Mouse (Mus musculus) liver, embryonic 15.5 days (tissue): ENCODE results near the gene Pum2. TPM values are rescaled to one million over a fixed set of nuclear protein-coding genes. Genes with fewer than 3 reads are reported as not detected.

ENCODE experiments used
- ATAC-seq: fragments of 200-750 bp; cut with Nextera tagmentation; 2 replicates; pipeline ENCODE4 v1.8.0; 2017; ENCODE audit warnings: moderate number of reproducible peaks, mild to moderate bottlenecking, moderate library complexity; ENCODE audit not compliant: insufficient read depth
- H3K27ac ChIP-seq: fragments of 300-500 bp; sonication (generic); replicated peaks from 2 replicates; pipeline ENCODE4 v1.5.1; 2015; ENCODE audit warnings: mild to moderate bottlenecking, inconsistent platforms
- H3K27me3 ChIP-seq: fragments of 300-500 bp; sonication (generic); 2 replicates; pipeline ENCODE4 v1.6.1; 2015; ENCODE audit warnings: mild to moderate bottlenecking, inconsistent platforms
- H3K36me3 ChIP-seq: fragments of 300-500 bp; sonication (generic); replicated peaks from 2 replicates; pipeline ENCODE4 v1.6.1; 2015; ENCODE audit warnings: moderate library complexity, mild to moderate bottlenecking, inconsistent platforms
- H3K4me1 ChIP-seq: fragments of 300-500 bp; sonication (generic); replicated peaks from 2 replicates; pipeline ENCODE4 v1.6.1; 2015; ENCODE audit warnings: inconsistent platforms
- H3K4me2 ChIP-seq: fragments of 300-500 bp; sonication (generic); 2 replicates; pipeline ENCODE4 v1.6.1; 2015; ENCODE audit warnings: moderate library complexity, mild to moderate bottlenecking, inconsistent platforms
- H3K4me3 ChIP-seq: fragments of 300-500 bp; sonication (generic); replicated peaks from 2 replicates; pipeline ENCODE4 v1.5.1; 2015; ENCODE audit warnings: mild to moderate bottlenecking, inconsistent platforms
- H3K9ac ChIP-seq: fragments of 300-500 bp; sonication (generic); 2 replicates; pipeline ENCODE4 v1.6.1; 2015; ENCODE audit warnings: moderate library complexity, mild to moderate bottlenecking, inconsistent platforms
- H3K9me3 ChIP-seq: fragments of 300-500 bp; sonication (generic); replicated peaks from 2 replicates; pipeline ENCODE4 v1.6.1; 2016; ENCODE audit warnings: inconsistent platforms
- WGBS: fragments of 180-500 bp; shearing (Covaris S2); methylation state at CpG from one replicate; pipeline ENCODE4 v1.1.7; 2015; ENCODE audit warnings: mixed read lengths; ENCODE audit not compliant: insufficient replicate concordance; 5-methylcytosine and 5-hydroxymethylcytosine counted together
- polyA plus RNA-seq: library from polyadenylated mRNA; unstranded; fragments of >200 nt; fragmentation: Nextera tagmentation; extraction: Ambion mirVana; gene quantifications from 2 replicates; pipeline ENCODE4 v1.2.1, GENCODE M21; 2015

Gene Pum2
- polyA plus RNA-seq, 1 experiment from 2014 or later: 14.1 TPM

- Histone ChIP-seq H3K9ac (no peak overlapping the region), H3K4me1 (0 out of 2 replicates have a peak, but pooled peaks cover 4% of the 10 kb centered on the region), H3K4me2 (no peak overlapping the region), H3K36me3 (no peaks in the 10 kb centered on the region), H3K9me3 (no peaks in the 10 kb centered on the region), H3K4me3 (no peak overlapping the region), H3K27me3 (no peaks in the 10 kb centered on the region), H3K27ac (no peak overlapping the region)
- WGBS: 57% methylated on average over 7 of the region's 7 CpGs
- ATAC-seq: no peak
Measured at GRCm38 (mm10) chr12:8761058-8761457, 87.1 kb downstream of the Pum2 start.

GRCm38 (mm10) chr12:8762667-8763066, 88.7 kb downstream of the Pum2 start:
- H3K27me3 ChIP-seq: no peaks in the 10 kb centered on the region
- no peak overlapping the region for H3K9ac ChIP-seq
- H3K4me3 ChIP-seq: no peak overlapping the region
- H3K4me1 ChIP-seq: 0 out of 2 replicates have a peak, but pooled peaks cover 4% of the 10 kb centered on the region
- no peak overlapping the region for H3K27ac ChIP-seq
- WGBS: 62% methylated on average over 2 of the region's 2 CpGs
- H3K9me3 ChIP-seq: no peaks in the 10 kb centered on the region
- H3K4me2 ChIP-seq: no peak overlapping the region
- no peak for ATAC-seq
- H3K36me3 ChIP-seq: no peaks in the 10 kb centered on the region

DNA sequence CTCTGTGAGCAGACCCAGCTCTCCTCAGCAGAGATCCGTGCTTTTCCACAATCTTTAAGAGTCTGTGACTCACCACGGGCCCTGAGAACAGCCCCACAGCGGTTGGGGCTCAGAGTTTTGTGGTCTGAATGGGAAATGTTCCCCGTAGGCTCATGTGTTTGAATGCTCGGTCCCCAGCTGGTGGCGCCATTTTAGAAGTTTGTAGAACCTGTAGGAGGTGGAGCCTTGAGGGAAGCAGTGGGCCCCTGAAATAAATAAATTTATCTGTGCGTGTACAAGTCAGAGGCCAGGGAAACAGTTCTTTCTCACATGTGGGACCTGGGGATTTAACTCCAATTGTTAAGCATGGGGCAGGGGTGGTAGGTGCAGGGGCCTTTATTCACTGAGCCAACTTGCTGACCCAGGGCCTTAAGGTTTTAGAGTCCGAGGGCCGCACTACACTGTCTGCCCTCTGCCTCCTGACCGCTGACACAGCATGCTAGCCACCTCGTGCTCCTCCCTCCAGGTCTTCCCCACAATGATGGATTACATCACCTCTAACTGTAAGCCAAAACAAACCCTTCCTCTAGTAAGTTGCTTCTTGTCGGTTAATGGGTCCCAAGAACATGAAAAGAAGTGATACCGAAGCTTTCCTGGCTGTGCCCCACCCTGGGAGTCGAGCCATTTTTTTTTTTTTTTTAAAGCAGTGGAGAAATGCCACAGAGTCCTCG, 90.4 kb downstream of the Pum2 start:
- Histone ChIP-seq H3K9me3 (no peaks in the 10 kb centered on the region), H3K36me3 (no peaks in the 10 kb centered on the region), H3K4me3 (no peak overlapping the region), H3K4me2 (no peak overlapping the region), H3K27ac (no peak overlapping the region), H3K27me3 (no peaks in the 10 kb centered on the region), H3K9ac (no peak overlapping the region), H3K4me1 (0 out of 2 replicates have a peak, but pooled peaks cover 4% of the 10 kb centered on the region)
- WGBS: 67% methylated on average over 15 of the region's 15 CpGs
- no peak for ATAC-seq

GRCm38 (mm10) chr12:8770946-8771843, 97.3 kb downstream of the Pum2 start, which contains the start of gene Sdc1:
Gene Sdc1, plus strand, starts transcription at chr12:8771323.
- WGBS: under 1% methylated on average over 67 of the region's 67 CpGs
- Histone ChIP-seq H3K27me3 (peaks cover 46% of the 10 kb centered on the region), H3K4me3 (peak within 1 kb of the TSS; percentile 65), H3K9ac (peak within 1 kb of the TSS; percentile 58), H3K9me3 (no peaks in the 10 kb centered on the region), H3K27ac (peak within 1 kb of the TSS; percentile 51), H3K4me1 (peaks cover 43% of the 10 kb centered on the region), H3K4me2 (peak within 1 kb of the TSS; percentile 89), H3K36me3 (no peaks in the 10 kb centered on the region)
- peak; percentile 77 for ATAC-seq

- Histone ChIP-seq H3K27me3 (peaks cover 46% of the 10 kb centered on the region), H3K27ac (peak overlapping the region; percentile 51; the same call in 1 of the 2 replicates), H3K4me2 (peak overlapping the region; percentile 89), H3K9ac (peak overlapping the region; percentile 58), H3K4me3 (peak overlapping the region; percentile 65), H3K36me3 (no peaks in the 10 kb centered on the region), H3K9me3 (no peaks in the 10 kb centered on the region), H3K4me1 (peaks cover 49% of the 10 kb centered on the region)
- peak; percentile 19; the same call in 1 of the 2 replicates for ATAC-seq
- under 1% methylated on average over 37 of the region's 37 CpGs for WGBS
Measured at GRCm38 (mm10) chr12:8771844-8772380, 98.0 kb downstream of the Pum2 start.

DNA sequence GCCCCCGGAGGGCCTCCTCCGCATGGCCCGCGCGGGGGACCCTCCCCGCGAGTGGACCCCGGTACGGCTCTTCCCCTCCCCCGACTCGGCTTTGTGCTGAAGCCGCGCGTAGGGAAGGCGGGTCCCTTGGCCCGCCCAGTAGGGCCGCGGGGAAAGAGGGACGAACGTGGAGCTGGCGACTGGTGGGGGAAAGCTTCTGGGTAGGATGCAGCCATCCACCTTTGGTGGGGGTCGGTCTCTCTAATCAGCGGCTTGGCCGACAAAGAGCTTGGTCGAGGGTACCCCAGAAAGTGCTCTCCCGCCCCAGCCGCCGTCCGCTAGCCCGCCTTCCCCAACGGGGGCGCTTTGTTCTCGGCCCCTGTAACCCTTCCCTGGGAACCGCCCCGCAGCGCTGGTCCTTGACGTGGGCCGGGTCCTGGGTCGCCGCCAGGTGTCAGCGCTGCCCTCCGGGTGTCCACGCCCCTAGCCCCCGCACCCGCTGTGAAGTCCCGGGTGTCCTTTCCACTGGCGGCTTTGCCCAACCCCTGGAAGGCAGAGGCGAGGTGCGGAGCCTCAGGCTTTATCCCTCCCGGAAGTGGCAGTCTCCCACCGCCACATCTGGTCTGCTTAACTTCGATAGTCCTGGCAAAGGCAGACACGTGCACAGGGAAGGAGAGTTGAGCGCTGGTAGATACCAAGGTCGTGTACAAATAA, 98.7 kb downstream of the Pum2 start:
- H3K4me1 ChIP-seq: peaks cover 49% of the 10 kb centered on the region
- under 1% methylated on average over 55 of the region's 55 CpGs for WGBS
- H3K27ac ChIP-seq: no peak overlapping the region
- H3K9ac ChIP-seq: peak overlapping the region; percentile 58
- peak overlapping the region; percentile 89 for H3K4me2 ChIP-seq
- H3K36me3 ChIP-seq: no peaks in the 10 kb centered on the region
- peak overlapping the region; percentile 65 for H3K4me3 ChIP-seq
- H3K27me3 ChIP-seq: peaks cover 46% of the 10 kb centered on the region
- no peaks in the 10 kb centered on the region for H3K9me3 ChIP-seq
- ATAC-seq: 0 out of 2 replicates have a peak, but pooled peaks have one; percentile 19

DNA sequence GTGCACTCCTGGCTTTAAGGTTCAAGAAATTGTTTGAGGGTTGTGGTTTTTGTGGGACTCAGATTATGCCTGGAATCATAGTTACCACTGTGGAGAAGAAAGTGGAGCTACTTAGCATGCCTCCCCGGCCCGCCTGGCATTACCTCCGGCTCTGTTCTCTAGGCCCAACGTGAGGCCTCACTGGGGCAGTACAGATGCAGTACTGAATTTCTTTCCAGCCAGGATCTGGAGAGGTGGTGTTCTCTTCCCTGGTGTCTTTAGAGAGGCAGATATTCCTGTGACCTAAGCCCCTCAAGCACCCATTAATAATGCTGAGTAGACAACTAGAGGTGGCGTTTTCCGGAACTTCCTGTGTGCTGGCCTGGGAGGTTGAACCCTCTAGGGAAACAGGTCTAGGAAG, 99.4 kb downstream of the Pum2 start:
- no peaks in the 10 kb centered on the region for H3K9me3 ChIP-seq
- 60% methylated on average over 6 of the region's 6 CpGs for WGBS
- H3K27ac ChIP-seq: no peak overlapping the region
- peaks cover 46% of the 10 kb centered on the region for H3K27me3 ChIP-seq
- H3K4me3 ChIP-seq: peak overlapping the region; percentile 65; the same call in 1 of the 2 replicates
- H3K9ac ChIP-seq: 0 out of 2 replicates have a peak overlapping the region, but pooled peaks have one; percentile 58
- H3K36me3 ChIP-seq: no peaks in the 10 kb centered on the region
- H3K4me2 ChIP-seq: peak overlapping the region; percentile 89
- H3K4me1 ChIP-seq: peaks cover 55% of the 10 kb centered on the region
- ATAC-seq: no peak

- Histone ChIP-seq H3K36me3 (no peaks in the 10 kb centered on the region), H3K27ac (no peak overlapping the region), H3K27me3 (peaks cover 46% of the 10 kb centered on the region), H3K9me3 (no peaks in the 10 kb centered on the region), H3K4me3 (no peak overlapping the region), H3K9ac (no peak overlapping the region), H3K4me2 (no peak overlapping the region), H3K4me1 (peaks cover 55% of the 10 kb centered on the region)
- ATAC-seq: no peak
Measured at GRCm38 (mm10) chr12:8774183-8774582, 100.2 kb downstream of the Pum2 start.

DNA sequence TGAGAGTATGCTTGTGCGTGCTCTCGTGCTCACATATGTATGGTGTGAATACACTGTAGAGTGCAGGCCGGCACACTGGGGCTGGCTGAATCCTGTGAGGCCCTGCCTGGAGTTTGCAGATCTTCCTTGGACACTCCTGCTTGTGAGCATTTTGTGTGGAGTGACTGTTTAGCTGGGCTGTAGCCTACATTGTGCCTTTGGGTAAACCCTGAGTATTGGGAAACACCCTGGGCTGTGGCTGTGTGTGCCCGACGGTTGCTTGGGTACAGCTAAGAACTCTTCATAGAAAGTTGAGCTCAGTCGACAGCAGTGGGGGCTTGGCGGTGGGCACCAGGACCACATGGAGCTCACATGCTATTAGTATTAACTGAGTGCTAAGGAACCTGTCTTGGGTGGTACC, 102.3 kb downstream of the Pum2 start:
- ATAC-seq: no peak
- no peak overlapping the region for H3K4me2 ChIP-seq
- H3K36me3 ChIP-seq: no peaks in the 10 kb centered on the region
- peaks cover 61% of the 10 kb centered on the region for H3K4me1 ChIP-seq
- H3K27ac ChIP-seq: no peak overlapping the region
- 69% methylated on average over 7 of the region's 7 CpGs for WGBS
- no peaks in the 10 kb centered on the region for H3K9me3 ChIP-seq
- peaks cover 29% of the 10 kb centered on the region for H3K27me3 ChIP-seq
- H3K4me3 ChIP-seq: no peak overlapping the region
- H3K9ac ChIP-seq: no peak overlapping the region

- WGBS: 23% methylated on average over 3 of the region's 3 CpGs
- H3K4me2 ChIP-seq: no peak overlapping the region
Measured at GRCm38 (mm10) chr12:8776741-8777140, 102.8 kb downstream of the Pum2 start.

More at GRCm38 (mm10) chr12:8776741-8777140, 102.8 kb downstream of the Pum2 start:
- H3K4me1 ChIP-seq: peaks cover 60% of the 10 kb centered on the region
- no peak overlapping the region for H3K27ac ChIP-seq
- no peak overlapping the region for H3K4me3 ChIP-seq
- H3K9me3 ChIP-seq: no peaks in the 10 kb centered on the region
- H3K36me3 ChIP-seq: no peaks in the 10 kb centered on the region
- ATAC-seq: no peak
- H3K9ac ChIP-seq: no peak overlapping the region
- H3K27me3 ChIP-seq: peaks cover 24% of the 10 kb centered on the region
